Mouse (Mus musculus): ENCODE measurements at regions not wholly inside any gene's neighbourhood (a gene's known extent, or its start where the extent isn't known, plus 50 kb on each side); places are given as distances from the start of the nearest gene placed in this dataset.

- TF ChIP-seq CTCF (IDR thresholded peaks at IDR 0.05; ENCODE audit: insufficient read depth, low read length) (no peak), POLR2A (IDR thresholded peaks at IDR 0.05; ENCODE audit: borderline replicate concordance, extremely low read depth, low read depth, low read length) (no peak)
Observed at GRCm38 (mm10) chr11:112938035-112938434, 156.0 kb downstream of the Sox9 start.
